Mouse (Mus musculus): Measurements from ENCODE around the gene Ifitm5.

Ifitm5 gene

GRCm38 (mm10) chr7:140902036-140902875 is 47.8 kb downstream of the Ifitm5 start:
- no peak for DNase-seq (ENCODE audit: low spot score)

GRCm38 (mm10) chr7:140900220-140900619 is 49.9 kb downstream of the Ifitm5 start, which contains the start of gene Cox8b:
Gene Cox8b (minus strand): TSS chr7:140900446.
- no peak for DNase-seq (ENCODE audit: low spot score)

GRCm38 (mm10) chr7:140899121-140899520 is 51.0 kb downstream of the Ifitm5 start:
- DNase-seq (ENCODE audit: low spot score), result no peak
